Mouse (Mus musculus) hindbrain, embryonic 13.5 days (tissue): ENCODE data around the gene Eif2ak3. TPM values are rescaled to one million over a fixed set of nuclear protein-coding genes. Genes with fewer than 3 reads are reported as not detected.
A peak's percentile ranks its signal among the peaks of the same experiment; 100 is the strongest.

Experiments
- ATAC-seq: fragments of 200-750 bp; cut with Nextera tagmentation; 2 replicates; pipeline ENCODE4 v1.8.0; 2017; ENCODE audit warnings: moderate TSS enrichment; ENCODE audit not compliant: low FRiP score
- H3K27ac ChIP-seq: fragments of 300-500 bp; sonication (generic); 2 replicates; pipeline ENCODE4 v1.5.1; 2015; ENCODE audit warnings: inconsistent platforms, mild to moderate bottlenecking, moderate library complexity
- H3K27me3 ChIP-seq: fragments of 300-500 bp; sonication (generic); 2 replicates; pipeline ENCODE4 v1.6.1; 2015; ENCODE audit warnings: mild to moderate bottlenecking, inconsistent platforms
- H3K36me3 ChIP-seq: fragments of 300-500 bp; sonication (generic); 2 replicates; pipeline ENCODE4 v1.6.1; 2015; ENCODE audit warnings: mild to moderate bottlenecking, inconsistent platforms
- H3K4me1 ChIP-seq: fragments of 300-500 bp; sonication (generic); replicated peaks from 2 replicates; pipeline ENCODE4 v1.6.1; 2015; ENCODE audit warnings: inconsistent platforms
- H3K4me2 ChIP-seq: fragments of 300-500 bp; sonication (generic); 2 replicates; pipeline ENCODE4 v1.6.1; 2015; ENCODE audit warnings: inconsistent platforms, mild to moderate bottlenecking, moderate library complexity
- H3K4me3 ChIP-seq: fragments of 300-500 bp; sonication (generic); 2 replicates; pipeline ENCODE4 v1.5.1; 2015; ENCODE audit warnings: mild to moderate bottlenecking, inconsistent platforms
- H3K9ac ChIP-seq: fragments of 300-500 bp; sonication (generic); 2 replicates; pipeline ENCODE4 v1.6.1; 2015; ENCODE audit warnings: mild to moderate bottlenecking, inconsistent platforms
- H3K9me3 ChIP-seq: fragments of 300-500 bp; sonication (generic); 2 replicates; pipeline ENCODE4 v1.6.1; 2016; ENCODE audit warnings: inconsistent platforms
- WGBS: fragments of 180-500 bp; shearing (Covaris S2); methylation state at CpG from one replicate; pipeline ENCODE4 v1.1.7; 2015; 5-methylcytosine and 5-hydroxymethylcytosine counted together
- polyA plus RNA-seq: library from polyadenylated mRNA; unstranded; fragments of >200 nt; fragmentation: Nextera tagmentation; extraction: Ambion mirVana; gene quantifications from 2 replicates; pipeline ENCODE4 v1.2.1, GENCODE M21; 2015

Gene Eif2ak3
- polyA plus RNA-seq: 13.5 and 13.9 TPM in 2 replicates

DNA sequence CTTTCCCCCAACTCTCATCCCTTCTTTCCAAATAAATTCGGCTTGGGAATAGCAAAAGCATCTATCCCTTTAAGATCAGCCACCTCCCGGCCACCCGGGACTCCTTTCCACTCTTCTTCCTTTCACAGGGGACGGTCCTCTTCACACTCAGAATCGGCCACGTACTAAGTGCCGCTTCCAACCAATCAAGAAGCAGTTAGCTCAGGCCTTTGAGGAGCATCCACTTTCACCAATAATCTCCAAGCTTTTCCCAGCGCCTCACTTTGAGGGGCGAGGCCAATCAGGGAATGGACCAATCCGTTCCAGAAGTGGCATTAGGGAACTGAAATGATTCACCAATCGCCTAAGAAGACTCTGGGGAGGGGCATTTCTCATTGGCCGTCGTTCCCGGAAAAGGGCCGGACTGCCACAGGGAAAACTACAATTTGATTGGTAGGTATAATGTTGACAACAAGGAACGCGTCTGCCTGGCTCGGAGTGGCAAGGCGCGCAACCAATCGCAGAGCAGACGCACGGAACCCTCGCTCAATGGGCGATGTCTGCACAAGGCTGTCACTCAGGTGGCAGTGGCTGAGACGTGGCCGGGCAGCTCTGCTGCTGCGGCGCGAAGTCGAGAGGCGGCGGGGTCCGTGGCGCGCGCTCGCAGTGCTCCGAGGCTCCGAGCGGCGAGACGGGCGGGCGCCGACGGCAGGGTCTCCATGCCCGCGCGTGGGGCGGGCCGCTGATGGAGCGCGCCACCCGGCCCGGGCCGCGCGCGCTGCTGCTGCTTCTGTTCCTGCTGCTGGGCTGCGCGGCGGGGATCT lies at the start of gene Eif2ak3:
Eif2ak3 (plus strand) TSS at position 514 of the 803 bp plus-strand sequence.
- Histone ChIP-seq H3K4me2 (peak within 1 kb of the TSS; percentile 71), H3K36me3 (no peaks in the 10 kb centered on the region), H3K4me3 (peak within 1 kb of the TSS; percentile 78), H3K9ac (peak within 1 kb of the TSS; percentile 85), H3K27ac (peak within 1 kb of the TSS; percentile 95), H3K27me3 (no peaks in the 10 kb centered on the region), H3K4me1 (peaks cover 39% of the 10 kb centered on the region), H3K9me3 (no peaks in the 10 kb centered on the region)
- under 1% methylated on average over 63 of the region's 63 CpGs for WGBS
- ATAC-seq: peak; percentile 99

DNA sequence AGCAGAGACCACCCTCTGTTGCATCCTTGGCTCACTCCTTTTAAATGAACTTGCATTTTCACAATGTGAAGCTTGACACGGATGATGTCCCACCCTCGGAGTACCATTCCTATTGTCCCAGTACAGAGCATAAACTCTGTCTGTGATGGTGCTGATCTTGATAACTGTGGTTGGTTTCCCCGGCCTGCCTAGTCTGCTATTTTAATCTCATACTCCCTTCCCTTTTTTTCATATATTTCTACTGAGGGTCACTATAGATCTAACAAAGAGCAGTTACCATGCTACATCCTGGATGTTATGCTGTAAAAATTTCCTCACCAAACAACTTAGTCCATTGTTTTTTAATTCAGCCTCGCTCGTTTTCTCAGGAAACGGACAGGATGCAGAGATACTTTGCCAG lies 47.4 kb upstream of the Eif2ak3 start:
- Histone ChIP-seq H3K27me3 (no peaks in the 10 kb centered on the region), H3K9me3 (no peaks in the 10 kb centered on the region), H3K36me3 (no peaks in the 10 kb centered on the region), H3K9ac (no peak overlapping the region), H3K4me3 (no peak overlapping the region), H3K27ac (no peak overlapping the region), H3K4me1 (peaks cover 5% of the 10 kb centered on the region), H3K4me2 (no peak overlapping the region)
- 84% methylated on average over 6 of the region's 6 CpGs for WGBS
- ATAC-seq: no peak

DNA sequence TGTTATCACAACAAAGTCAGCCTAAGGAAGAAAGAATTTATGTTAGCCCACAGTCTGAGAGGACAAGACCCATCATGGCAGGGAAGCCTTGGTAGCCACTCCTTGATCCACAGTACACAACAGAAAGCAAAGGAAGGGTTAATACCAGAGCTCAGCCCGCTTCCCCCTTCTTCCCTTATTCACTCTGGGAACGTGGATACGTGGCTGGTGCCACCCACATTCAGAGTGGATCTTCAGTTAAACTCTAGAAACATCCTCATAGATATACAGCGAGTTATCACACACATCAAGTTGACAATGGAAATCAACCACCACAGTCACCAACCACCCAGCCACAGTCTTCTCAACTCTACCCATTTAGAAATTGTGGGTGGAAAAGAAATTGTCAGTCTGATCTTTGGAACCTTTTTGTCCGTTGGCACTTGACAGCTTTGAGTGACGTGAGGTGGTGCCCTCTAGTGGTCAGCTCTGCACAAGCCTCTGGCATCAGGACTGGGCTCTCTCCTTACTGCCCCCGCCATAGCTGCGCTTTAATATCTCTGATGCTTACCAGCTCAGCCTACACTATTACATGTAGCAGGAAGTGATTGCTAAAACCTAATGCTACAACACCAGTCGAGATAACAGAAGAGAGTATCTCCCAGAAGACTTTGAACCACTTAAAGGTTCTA lies 46.6 kb upstream of the Eif2ak3 start:
- Histone ChIP-seq H3K4me2 (no peak overlapping the region), H3K27me3 (no peaks in the 10 kb centered on the region), H3K36me3 (no peaks in the 10 kb centered on the region), H3K27ac (no peak overlapping the region), H3K4me1 (peaks cover 2% of the 10 kb centered on the region), H3K9me3 (no peaks in the 10 kb centered on the region), H3K4me3 (no peak overlapping the region), H3K9ac (no peak overlapping the region)
- ATAC-seq: peak; percentile 60; the same call in 1 of the 2 replicates
- WGBS: 29% methylated on average over 9 of the region's 9 CpGs

DNA sequence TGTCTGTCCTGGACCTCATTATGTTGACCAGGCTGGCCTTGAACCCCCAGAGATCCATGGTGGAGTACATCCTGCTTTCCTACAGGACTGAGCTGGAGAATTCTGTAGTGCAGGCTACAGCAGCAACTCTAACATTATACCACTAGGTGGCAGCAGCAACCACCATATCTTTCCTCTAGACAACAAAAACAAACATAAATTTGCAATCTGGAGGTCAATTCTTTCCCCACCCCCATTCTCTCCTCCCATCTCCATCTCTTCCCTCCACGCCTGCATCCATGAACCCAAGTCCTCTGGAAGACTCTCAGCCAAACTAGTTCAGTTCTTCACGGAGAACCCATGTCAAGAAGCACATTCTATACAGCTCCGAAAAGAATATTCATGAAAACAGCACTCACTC lies 39.7 kb upstream of the Eif2ak3 start:
- 0 out of 2 replicates have a peak, but pooled peaks have one; percentile 33 for ATAC-seq
- H3K27me3 ChIP-seq: no peaks in the 10 kb centered on the region
- WGBS: 24% methylated on average over 3 of the region's 3 CpGs
- peaks cover 8% of the 10 kb centered on the region; the same call in 1 of the 2 replicates for H3K4me1 ChIP-seq
- peak overlapping the region; percentile 26; the same call in 1 of the 2 replicates for H3K4me2 ChIP-seq
- H3K9ac ChIP-seq: no peak overlapping the region
- no peaks in the 10 kb centered on the region for H3K36me3 ChIP-seq
- no peak overlapping the region for H3K27ac ChIP-seq
- H3K4me3 ChIP-seq: no peak overlapping the region
- H3K9me3 ChIP-seq: no peaks in the 10 kb centered on the region

DNA sequence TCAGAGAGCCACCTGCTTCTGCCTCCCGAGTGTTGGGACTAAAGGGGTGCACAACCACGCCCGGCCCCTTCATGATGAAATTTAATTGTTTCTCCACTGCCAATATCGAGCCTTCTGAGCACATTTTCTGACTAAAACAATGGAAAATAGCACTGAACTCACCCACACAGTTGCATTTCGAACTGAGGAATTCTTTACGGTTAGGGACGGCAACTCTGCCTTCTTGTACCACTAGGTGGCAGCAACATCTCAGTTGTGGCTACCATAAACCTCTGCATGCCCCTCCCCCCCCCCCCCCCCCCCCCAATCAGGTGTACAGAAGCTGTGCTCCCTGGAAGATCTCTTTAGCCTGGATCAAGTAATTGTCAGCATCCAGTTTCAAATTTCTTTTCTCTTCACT lies 39.0 kb upstream of the Eif2ak3 start:
- Histone ChIP-seq H3K9ac (no peak overlapping the region), H3K27ac (no peak overlapping the region)
- peak; percentile 27 for ATAC-seq

DNA sequence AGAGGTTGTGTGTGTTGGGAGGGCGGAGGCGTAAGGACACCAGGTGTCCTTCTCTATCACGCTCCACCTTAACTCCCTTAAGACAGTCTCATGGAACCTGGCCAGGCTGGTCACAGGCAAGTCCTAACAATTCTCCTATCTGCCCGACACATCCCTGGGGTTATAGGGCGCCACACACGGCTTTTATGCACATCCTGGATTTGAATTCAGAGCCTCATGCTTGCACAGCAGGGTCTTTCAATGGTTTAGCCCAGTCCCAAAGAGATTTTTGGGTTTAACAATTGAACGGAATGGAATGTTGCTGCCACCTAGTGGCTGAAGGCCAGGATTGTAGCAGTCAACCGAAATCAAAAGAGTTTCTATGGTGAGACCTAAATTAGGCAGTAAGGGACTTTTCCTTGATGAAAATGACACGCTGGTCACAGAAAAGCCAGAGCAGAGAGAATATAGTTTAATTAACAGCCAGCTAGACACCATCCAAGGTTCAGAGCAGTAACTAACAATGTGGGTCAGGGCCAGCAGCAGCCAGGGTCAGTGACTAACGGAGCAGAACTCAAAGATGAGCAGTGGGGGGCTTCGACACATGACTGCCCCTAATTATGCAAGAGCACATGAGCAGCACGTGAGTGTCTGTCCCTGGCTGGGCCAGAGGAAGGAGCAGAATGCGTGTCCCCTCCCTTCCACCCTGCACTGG lies 38.3 kb upstream of the Eif2ak3 start:
- 5% methylated on average over 13 of the region's 13 CpGs for WGBS
- Histone ChIP-seq H3K27ac (peak overlapping the region; percentile 26; the same call in 1 of the 2 replicates), H3K4me2 (peak overlapping the region; percentile 41), H3K9me3 (no peaks in the 10 kb centered on the region), H3K9ac (no peak overlapping the region), H3K4me3 (peak overlapping the region; percentile 16; the same call in 1 of the 2 replicates), H3K4me1 (peaks cover 8% of the 10 kb centered on the region; the same call in 1 of the 2 replicates), H3K27me3 (no peaks in the 10 kb centered on the region), H3K36me3 (no peaks in the 10 kb centered on the region)
- peak; percentile 80 for ATAC-seq

More for the DNA sequence above, 39.0 kb upstream of the Eif2ak3 start:
- Histone ChIP-seq H3K4me2 (peak overlapping the region; percentile 41), H3K9me3 (no peaks in the 10 kb centered on the region), H3K4me3 (no peak overlapping the region), H3K27me3 (no peaks in the 10 kb centered on the region), H3K36me3 (no peaks in the 10 kb centered on the region), H3K4me1 (peaks cover 8% of the 10 kb centered on the region; the same call in 1 of the 2 replicates)
- WGBS: 12% methylated on average over 7 of the region's 7 CpGs

DNA sequence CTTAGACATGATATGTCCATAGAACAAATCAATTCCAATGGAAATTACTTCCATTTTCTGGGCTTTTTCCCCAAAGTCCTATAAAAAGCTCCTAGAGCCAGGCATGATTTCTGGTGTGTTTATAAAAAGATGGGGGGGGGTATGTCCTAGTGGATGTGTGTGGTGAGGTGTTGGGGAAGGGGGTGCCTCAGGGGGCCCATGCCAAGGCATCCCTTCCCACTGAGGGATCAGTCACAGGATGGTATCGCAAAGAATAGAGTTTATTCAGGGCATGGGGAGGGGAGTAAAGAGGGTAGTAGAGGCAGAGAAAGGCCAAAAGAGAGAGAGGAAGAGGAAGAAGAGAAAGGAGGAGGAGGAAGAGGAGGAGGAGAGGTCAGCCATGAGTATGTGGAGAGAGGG lies 37.8 kb upstream of the Eif2ak3 start:
- H3K9ac ChIP-seq: no peak overlapping the region
- H3K4me2 ChIP-seq: no peak overlapping the region
- 55% methylated on average over 1 of the region's 1 CpGs for WGBS

DNA sequence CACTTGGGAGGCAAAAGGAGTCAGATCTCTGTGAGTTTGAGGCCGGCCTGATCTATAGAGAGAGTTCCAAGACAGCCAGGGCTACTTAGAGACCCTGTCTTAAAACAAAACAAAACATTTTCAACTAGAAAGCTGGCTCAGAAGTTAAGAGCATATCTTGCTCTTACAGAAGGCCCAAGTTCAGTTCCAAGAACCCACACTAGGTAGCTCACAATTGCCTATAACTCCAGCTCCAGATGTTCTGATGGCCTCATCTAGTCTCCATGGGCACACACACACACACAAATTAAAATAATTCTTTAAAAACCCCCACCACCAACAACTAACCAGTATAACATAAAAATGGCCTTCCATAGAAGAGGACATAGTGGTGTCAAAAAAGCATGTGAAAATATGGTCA lies 33.8 kb upstream of the Eif2ak3 start:
- no peaks in the 10 kb centered on the region for H3K9me3 ChIP-seq
- no peak overlapping the region for H3K4me2 ChIP-seq
- H3K4me3 ChIP-seq: no peak overlapping the region
- 78% methylated on average over 1 of the region's 1 CpGs for WGBS
- no peaks in the 10 kb centered on the region for H3K36me3 ChIP-seq
- no peaks in the 10 kb centered on the region for H3K27me3 ChIP-seq
- H3K27ac ChIP-seq: no peak overlapping the region
- peaks cover 8% of the 10 kb centered on the region; the same call in 1 of the 2 replicates for H3K4me1 ChIP-seq
- no peak overlapping the region for H3K9ac ChIP-seq
- ATAC-seq: no peak

More for the DNA sequence above, 37.8 kb upstream of the Eif2ak3 start:
- ATAC-seq: peak; percentile 52
- Histone ChIP-seq H3K36me3 (no peaks in the 10 kb centered on the region), H3K27ac (no peak overlapping the region), H3K27me3 (no peaks in the 10 kb centered on the region), H3K4me1 (peaks cover 8% of the 10 kb centered on the region; the same call in 1 of the 2 replicates), H3K4me3 (no peak overlapping the region), H3K9me3 (no peaks in the 10 kb centered on the region)

DNA sequence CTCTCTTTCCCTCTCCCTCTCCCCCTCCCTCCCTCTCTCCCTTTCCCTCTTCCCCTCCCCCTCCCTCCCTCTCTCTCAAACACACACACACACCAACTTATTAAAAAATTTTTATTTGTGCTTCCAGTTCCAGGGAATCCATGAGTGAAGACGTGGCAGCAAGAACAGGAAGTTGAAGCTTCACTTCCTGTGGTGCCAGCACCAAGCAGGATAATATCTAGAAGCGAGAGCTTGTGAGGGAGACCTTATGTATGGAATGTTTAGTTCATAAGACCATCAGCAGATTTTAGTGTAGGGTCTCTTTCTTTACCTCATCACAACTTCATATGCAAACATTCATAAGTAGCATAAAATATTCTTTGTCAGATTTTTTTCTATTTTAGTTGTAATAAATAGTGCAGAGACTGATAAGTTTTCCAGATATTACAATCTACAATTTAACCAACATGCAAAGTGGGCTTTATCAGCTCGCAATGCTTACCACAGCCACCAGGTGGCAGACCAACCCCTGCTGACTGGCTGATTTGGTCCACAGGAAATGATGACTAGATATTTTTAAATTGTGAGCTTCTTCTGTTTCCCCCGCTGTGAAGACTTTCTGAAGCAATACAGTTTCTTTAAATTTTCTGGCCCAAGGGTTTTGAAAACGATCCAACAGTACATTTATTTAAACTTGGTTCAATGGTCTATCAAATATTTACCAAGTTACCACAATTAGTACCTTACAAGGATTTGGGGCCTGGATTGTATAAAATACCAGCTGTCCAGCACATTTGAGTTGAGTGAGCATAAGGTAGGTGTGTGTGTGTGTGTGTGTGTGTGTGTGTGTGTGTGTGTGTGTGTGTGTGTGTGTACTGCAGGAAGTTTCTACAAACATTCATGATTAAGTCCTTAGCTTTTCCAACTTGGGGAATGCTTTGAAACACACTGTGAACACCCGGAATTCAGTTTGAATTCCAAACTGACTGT lies 32.5 kb upstream of the Eif2ak3 start:
- Histone ChIP-seq H3K4me2 (no peak overlapping the region), H3K9me3 (no peaks in the 10 kb centered on the region), H3K36me3 (no peaks in the 10 kb centered on the region), H3K4me3 (no peak overlapping the region), H3K4me1 (no peaks in the 10 kb centered on the region), H3K9ac (no peak overlapping the region), H3K27ac (no peak overlapping the region), H3K27me3 (no peaks in the 10 kb centered on the region)
- ATAC-seq: no peak
- 24% methylated on average over 6 of the region's 6 CpGs for WGBS

DNA sequence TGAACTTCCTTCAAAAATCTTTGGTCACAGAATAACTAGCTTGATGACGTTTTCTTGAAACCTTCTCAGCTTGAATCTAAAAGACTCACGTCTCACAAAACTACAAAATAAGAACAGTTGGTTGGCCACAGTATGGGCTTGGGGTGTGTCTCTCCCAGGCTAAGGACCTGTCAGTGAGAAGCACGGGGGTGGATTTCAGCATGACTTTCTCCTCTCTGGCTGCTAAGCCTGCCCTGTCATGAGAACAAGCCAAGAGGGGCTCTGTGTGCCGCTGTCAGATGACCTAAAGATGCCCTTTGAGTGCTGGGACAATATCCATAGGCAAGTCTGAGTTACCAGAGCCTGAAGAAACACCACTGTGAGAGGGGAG lies 31.8 kb upstream of the Eif2ak3 start:
- H3K4me2 ChIP-seq: no peak overlapping the region
- no peak for ATAC-seq
- H3K27ac ChIP-seq: no peak overlapping the region
- H3K4me3 ChIP-seq: no peak overlapping the region
- H3K9me3 ChIP-seq: no peaks in the 10 kb centered on the region
- H3K27me3 ChIP-seq: no peaks in the 10 kb centered on the region
- no peaks in the 10 kb centered on the region for H3K36me3 ChIP-seq
- no peaks in the 10 kb centered on the region for H3K4me1 ChIP-seq
- 39% methylated on average over 4 of the region's 4 CpGs for WGBS
- no peak overlapping the region for H3K9ac ChIP-seq

DNA sequence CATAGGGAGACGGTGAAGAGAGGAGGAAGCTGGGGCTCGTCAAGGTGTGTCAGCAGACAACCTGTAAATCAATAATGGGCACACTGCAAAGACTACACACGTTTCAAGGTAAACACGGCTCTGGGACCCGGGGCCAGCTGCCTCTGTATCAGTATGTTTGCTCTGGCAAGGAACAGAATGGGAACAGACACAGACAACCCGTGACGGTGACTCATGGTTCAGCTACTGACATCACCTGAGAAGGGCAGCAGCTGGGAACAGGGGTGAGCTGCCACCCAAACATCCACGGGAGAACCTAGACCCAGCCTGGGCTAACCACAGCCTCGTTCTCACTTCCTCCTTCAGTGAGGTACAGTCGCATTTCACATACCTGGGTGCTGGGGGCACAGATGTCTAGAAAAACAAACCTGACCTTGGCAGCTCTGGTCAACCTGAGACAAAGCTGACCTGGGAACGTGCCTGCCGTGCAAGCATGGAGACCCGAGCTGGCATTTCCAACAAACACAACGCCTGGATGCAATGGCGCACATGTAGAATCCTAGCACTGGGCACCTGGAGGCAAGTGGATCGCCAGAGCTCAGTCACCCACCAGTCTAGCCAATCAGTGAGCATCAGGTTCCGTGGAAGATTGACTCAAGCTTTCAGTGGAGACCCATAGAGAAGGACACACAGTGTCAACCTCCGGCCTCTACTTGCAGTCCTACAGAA lies 30.2 kb upstream of the Eif2ak3 start:
- H3K4me2 ChIP-seq: no peak overlapping the region
- WGBS: 91% methylated on average over 18 of the region's 18 CpGs
- no peaks in the 10 kb centered on the region for H3K9me3 ChIP-seq
- H3K27ac ChIP-seq: no peak overlapping the region
- no peaks in the 10 kb centered on the region for H3K27me3 ChIP-seq
- H3K4me3 ChIP-seq: no peak overlapping the region
- H3K4me1 ChIP-seq: no peaks in the 10 kb centered on the region
- no peak overlapping the region for H3K9ac ChIP-seq
- no peak for ATAC-seq
- no peaks in the 10 kb centered on the region for H3K36me3 ChIP-seq
